Mouse (Mus musculus) intestine, embryonic 14.5 days (tissue): ENCODE results near the gene Gm20518. TPM values are rescaled to one million over a fixed set of nuclear protein-coding genes. Genes with fewer than 3 reads are reported as not detected.

Experiments used
- ATAC-seq: fragments of 200-750 bp; cut with Nextera tagmentation; replicated peaks from 2 replicates; pipeline ENCODE4 v1.8.0; 2017; ENCODE audit warnings: low read depth, moderate number of reproducible peaks, moderate TSS enrichment, moderate library complexity; ENCODE audit not compliant: low FRiP score, low TSS enrichment
- DNase-seq: peaks from one replicate; pipeline ENCODE4 v3.0.0-alpha.2; 2018; ENCODE audit warnings: low spot score
- H3K27ac ChIP-seq: fragments of 300-500 bp; sonication (generic); 2 replicates; pipeline ENCODE4 v1.5.1; 2014; ENCODE audit warnings: low read depth, mild to moderate bottlenecking, control low read depth
- H3K27me3 ChIP-seq: fragments of 300-500 bp; sonication (generic); replicated peaks from 2 replicates; pipeline ENCODE4 v1.6.1; 2014; ENCODE audit warnings: low read length, control low read depth; ENCODE audit not compliant: control insufficient read depth, insufficient read depth
- H3K36me3 ChIP-seq: fragments of 300-500 bp; sonication (generic); 2 replicates; pipeline ENCODE4 v1.6.1; 2014; ENCODE audit warnings: low read length, control low read depth; ENCODE audit not compliant: control insufficient read depth, insufficient read depth
- H3K4me1 ChIP-seq: fragments of 300-500 bp; sonication (generic); replicated peaks from 2 replicates; pipeline ENCODE4 v1.6.1; 2014; ENCODE audit warnings: low read length, control low read depth, mixed read lengths; ENCODE audit not compliant: control insufficient read depth, insufficient read depth
- H3K4me2 ChIP-seq: fragments of 300-500 bp; sonication (generic); 2 replicates; pipeline ENCODE4 v1.6.1; 2014; ENCODE audit warnings: low read length
- H3K4me3 ChIP-seq: fragments of 300-500 bp; sonication (generic); 2 replicates; pipeline ENCODE4 v1.5.1; 2014; ENCODE audit warnings: low read depth, low read length, control low read depth, mixed read lengths
- H3K9ac ChIP-seq: fragments of 300-500 bp; sonication (generic); 2 replicates; pipeline ENCODE4 v1.6.1; 2014; ENCODE audit warnings: mild to moderate bottlenecking, low read length
- H3K9me3 ChIP-seq: fragments of 300-500 bp; sonication (generic); 2 replicates; pipeline ENCODE4 v1.6.1; 2016; ENCODE audit warnings: low read length, control low read depth; ENCODE audit not compliant: control insufficient read depth
- WGBS: fragments of 180-500 bp; shearing (Covaris S2); extraction: QIAGEN DNeasy Blood & Tissue Kit; methylation state at CpG from one replicate; pipeline ENCODE4 v1.1.7; 2014; 5-methylcytosine and 5-hydroxymethylcytosine counted together
- polyA plus RNA-seq: library from polyadenylated mRNA; unstranded; fragments of >200 nt; fragmentation: Nextera tagmentation; extraction: Ambion mirVana; gene quantifications from 2 replicates; pipeline ENCODE4 v1.2.1, GENCODE M21; 2014

The Gm20518 gene
- polyA plus RNA-seq, 1 experiment from 2014 or later: 0.37 TPM

GRCm38 (mm10) chr16:17929631-17930030 lies 38.2 kb upstream of the Gm20518 start:
- Histone ChIP-seq H3K9ac (no peak overlapping the region), H3K27me3 (no peaks in the 10 kb centered on the region), H3K9me3 (no peaks in the 10 kb centered on the region), H3K4me1 (peaks cover 6% of the 10 kb centered on the region; the same call in 1 of the 2 replicates), H3K27ac (no peak overlapping the region), H3K4me2 (no peak overlapping the region), H3K36me3 (peaks cover 15% of the 10 kb centered on the region; the same call in 1 of the 2 replicates), H3K4me3 (no peak overlapping the region)
- DNase-seq: no peak
- WGBS: 77% methylated on average over 2 of the region's 2 CpGs
- no peak for ATAC-seq

GRCm38 (mm10) chr16:17929211-17929610 lies 37.7 kb upstream of the Gm20518 start:
- Histone ChIP-seq H3K4me3 (no peak overlapping the region), H3K4me1 (peaks cover 6% of the 10 kb centered on the region; the same call in 1 of the 2 replicates), H3K27me3 (no peaks in the 10 kb centered on the region), H3K4me2 (no peak overlapping the region; the same call in 1 of the 2 replicates), H3K36me3 (peaks cover 15% of the 10 kb centered on the region; the same call in 1 of the 2 replicates), H3K27ac (peak overlapping the region; percentile 85; the same call in 1 of the 2 replicates), H3K9ac (no peak overlapping the region), H3K9me3 (no peaks in the 10 kb centered on the region)
- 28% methylated on average over 2 of the region's 2 CpGs for WGBS
- ATAC-seq: no peak
- DNase-seq: no peak

GRCm38 (mm10) chr16:17928627-17929104 lies 37.2 kb upstream of the Gm20518 start:
- peak overlapping the region; percentile 75 for H3K9ac ChIP-seq
- ATAC-seq: peak; percentile 63
- H3K27me3 ChIP-seq: no peaks in the 10 kb centered on the region
- no peaks in the 10 kb centered on the region for H3K9me3 ChIP-seq
- H3K4me1 ChIP-seq: peaks cover 6% of the 10 kb centered on the region; the same call in 1 of the 2 replicates
- H3K36me3 ChIP-seq: peaks cover 15% of the 10 kb centered on the region; the same call in 1 of the 2 replicates
- H3K27ac ChIP-seq: peak overlapping the region; percentile 85
- DNase-seq: peak; percentile 84
- 1% methylated on average over 9 of the region's 9 CpGs for WGBS
- H3K4me2 ChIP-seq: peak overlapping the region; percentile 97
- peak overlapping the region; percentile 66 for H3K4me3 ChIP-seq

GRCm38 (mm10) chr16:17928087-17928580 lies 36.7 kb upstream of the Gm20518 start, which contains the start of gene Slc25a1:
Gene Slc25a1 (minus strand): TSS chr16:17928219.
- no peaks in the 10 kb centered on the region for H3K9me3 ChIP-seq
- H3K4me3 ChIP-seq: peak within 1 kb of the TSS; percentile 66
- DNase-seq: peak; percentile 85
- peak within 1 kb of the TSS; percentile 85 for H3K27ac ChIP-seq
- peaks cover 15% of the 10 kb centered on the region; the same call in 1 of the 2 replicates for H3K36me3 ChIP-seq
- peak within 1 kb of the TSS; percentile 97 for H3K4me2 ChIP-seq
- H3K4me1 ChIP-seq: peaks cover 6% of the 10 kb centered on the region; the same call in 1 of the 2 replicates
- no peaks in the 10 kb centered on the region for H3K27me3 ChIP-seq
- peak within 1 kb of the TSS; percentile 75 for H3K9ac ChIP-seq
- WGBS: 0% methylated on average over 47 of the region's 47 CpGs
- peak; percentile 82 for ATAC-seq

- Histone ChIP-seq H3K9ac (peak overlapping the region; percentile 75), H3K27ac (peak overlapping the region; percentile 85), H3K4me1 (peaks cover 9% of the 10 kb centered on the region), H3K4me3 (peak overlapping the region; percentile 66), H3K4me2 (peak overlapping the region; percentile 97), H3K27me3 (no peaks in the 10 kb centered on the region), H3K9me3 (no peaks in the 10 kb centered on the region), H3K36me3 (peaks cover 15% of the 10 kb centered on the region; the same call in 1 of the 2 replicates)
- peak; percentile 22; the same call in 1 of the 2 replicates for ATAC-seq
- peak; percentile 80 for DNase-seq
- under 1% methylated on average over 67 of the region's 72 CpGs for WGBS
Measured at GRCm38 (mm10) chr16:17927351-17928082, 36.0 kb upstream of the Gm20518 start.

- peak overlapping the region; percentile 77 for H3K27ac ChIP-seq
Measured at GRCm38 (mm10) chr16:17922163-17922538, 30.7 kb upstream of the Gm20518 start.

GRCm38 (mm10) chr16:17921325-17922162 lies 30.1 kb upstream of the Gm20518 start:
- Histone ChIP-seq H3K27ac (peak overlapping the region; percentile 78), H3K9me3 (no peaks in the 10 kb centered on the region), H3K36me3 (peaks cover 15% of the 10 kb centered on the region; the same call in 1 of the 2 replicates), H3K4me1 (peaks cover 16% of the 10 kb centered on the region), H3K9ac (peak overlapping the region; percentile 90), H3K4me3 (peak overlapping the region; percentile 98), H3K27me3 (peaks cover 32% of the 10 kb centered on the region), H3K4me2 (peak overlapping the region; percentile 97)
- peak; percentile 98 for DNase-seq
- WGBS: 1% methylated on average over 46 of the region's 47 CpGs
- peak; percentile 92 for ATAC-seq

More at GRCm38 (mm10) chr16:17922163-17922538, 30.7 kb upstream of the Gm20518 start:
- Histone ChIP-seq H3K27me3 (peaks cover 26% of the 10 kb centered on the region), H3K9me3 (no peaks in the 10 kb centered on the region), H3K4me2 (peak overlapping the region; percentile 97), H3K36me3 (peaks cover 15% of the 10 kb centered on the region; the same call in 1 of the 2 replicates), H3K9ac (peak overlapping the region; percentile 90), H3K4me1 (peaks cover 22% of the 10 kb centered on the region), H3K4me3 (peak overlapping the region; percentile 98)
- under 1% methylated on average over 14 of the region's 14 CpGs for WGBS
- DNase-seq (no peak), ATAC-seq (peak; percentile 20)

GRCm38 (mm10) chr16:17920586-17920985 lies 29.1 kb upstream of the Gm20518 start:
- 0 out of 2 replicates have a peak overlapping the region, but pooled peaks have one; percentile 13 for H3K9ac ChIP-seq
- H3K27ac ChIP-seq: no peak overlapping the region
- H3K4me1 ChIP-seq: peaks cover 16% of the 10 kb centered on the region
- no peak for DNase-seq
- WGBS: 12% methylated on average over 20 of the region's 20 CpGs
- no peaks in the 10 kb centered on the region for H3K9me3 ChIP-seq
- peaks cover 9% of the 10 kb centered on the region; the same call in 1 of the 2 replicates for H3K36me3 ChIP-seq
- no peak for ATAC-seq
- H3K27me3 ChIP-seq: peaks cover 41% of the 10 kb centered on the region
- H3K4me2 ChIP-seq: peak overlapping the region; percentile 97; the same call in 1 of the 2 replicates
- H3K4me3 ChIP-seq: no peak overlapping the region
